Mouse (Mus musculus): ENCODE measurements around the gene Lmbr1l.
A peak's percentile ranks its signal among the peaks of the same experiment; 100 is the strongest.

Gene Lmbr1l

DNA sequence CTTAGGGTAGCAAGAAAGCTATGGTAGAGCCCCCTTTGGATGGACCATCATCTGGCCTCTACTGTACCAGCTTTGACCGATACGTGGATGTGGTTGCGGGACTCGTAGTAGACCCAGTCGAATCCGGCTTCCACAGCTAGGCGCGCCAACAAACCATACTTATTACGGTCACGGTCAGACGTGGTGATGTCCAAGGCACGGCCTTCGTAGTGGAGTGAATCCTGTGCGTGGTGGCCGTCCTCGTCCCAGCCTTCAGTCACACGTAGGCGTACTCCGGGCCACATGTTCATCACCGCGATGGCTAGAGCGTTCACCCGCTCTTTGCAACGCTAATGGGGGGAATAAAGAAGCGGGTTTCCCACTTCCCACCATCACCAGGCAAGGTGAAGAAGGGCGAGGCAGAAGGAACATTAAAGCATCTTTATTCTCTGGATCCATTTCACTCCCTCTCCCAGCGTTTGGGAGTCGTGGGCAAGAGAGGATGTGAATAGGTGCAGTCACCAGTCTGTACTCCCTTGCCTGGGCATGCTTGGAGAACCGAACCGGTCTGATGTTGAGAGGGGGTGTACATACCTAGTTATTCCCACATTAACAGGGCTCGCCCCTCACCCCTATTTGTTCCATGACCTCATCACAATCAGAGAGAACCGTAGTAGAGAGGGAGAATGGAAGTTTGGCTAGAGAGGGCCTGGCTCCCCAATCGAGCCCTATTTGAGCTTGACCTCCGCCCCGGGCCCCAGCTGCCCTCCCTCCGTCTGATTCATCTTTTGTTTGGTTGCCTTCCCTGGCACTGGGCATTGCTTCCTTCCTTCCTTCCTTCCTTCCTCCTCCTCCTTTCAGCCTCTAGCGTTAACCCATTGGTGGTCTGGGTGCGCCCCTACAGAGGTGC is 23.0 kb downstream of the Lmbr1l start:
- no peak for DNase-seq

DNA sequence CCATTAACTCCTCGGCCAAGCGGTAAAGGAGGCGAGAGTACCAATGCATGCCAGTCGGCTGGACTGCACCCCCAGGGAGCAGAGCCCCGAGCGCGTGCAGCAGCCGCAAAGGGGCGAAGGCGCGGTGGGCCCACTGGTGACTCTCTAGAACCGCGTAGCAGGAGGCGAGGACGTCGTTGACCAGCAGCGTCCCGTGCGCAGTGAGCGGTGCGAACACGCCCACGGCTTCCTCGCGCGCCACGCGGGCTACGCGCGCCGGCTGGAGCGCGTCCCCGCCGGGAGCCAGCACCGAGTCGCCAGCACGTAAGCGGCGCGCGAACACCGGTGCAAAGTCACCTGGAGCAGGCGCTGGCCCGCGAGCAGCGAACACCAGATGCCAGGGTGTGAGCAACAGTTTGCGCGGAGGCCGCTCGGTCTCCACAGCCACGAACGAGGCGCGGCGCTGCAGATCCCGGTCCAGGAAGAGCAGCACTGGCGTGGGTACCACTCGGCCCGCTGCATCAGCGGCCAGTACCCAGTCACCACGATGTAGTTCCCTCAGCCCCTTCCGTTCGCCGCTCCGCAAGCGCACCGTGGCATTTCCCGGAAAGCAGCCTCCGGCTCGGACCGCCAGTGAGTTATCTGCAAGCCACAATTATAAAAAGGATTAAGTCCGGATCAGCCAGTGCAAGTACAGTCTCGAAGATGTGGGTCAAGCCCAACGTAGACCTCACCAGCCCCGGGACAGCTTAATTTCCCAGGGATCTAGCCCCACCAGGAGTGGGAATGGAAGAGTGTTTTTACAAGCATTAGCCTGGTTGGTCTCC is 23.9 kb downstream of the Lmbr1l start, which contains the start of gene Rhebl1:
TSS of gene Rhebl1 (minus strand) at position 601 of the 806 bp plus-strand sequence.
- no peak for DNase-seq

DNA sequence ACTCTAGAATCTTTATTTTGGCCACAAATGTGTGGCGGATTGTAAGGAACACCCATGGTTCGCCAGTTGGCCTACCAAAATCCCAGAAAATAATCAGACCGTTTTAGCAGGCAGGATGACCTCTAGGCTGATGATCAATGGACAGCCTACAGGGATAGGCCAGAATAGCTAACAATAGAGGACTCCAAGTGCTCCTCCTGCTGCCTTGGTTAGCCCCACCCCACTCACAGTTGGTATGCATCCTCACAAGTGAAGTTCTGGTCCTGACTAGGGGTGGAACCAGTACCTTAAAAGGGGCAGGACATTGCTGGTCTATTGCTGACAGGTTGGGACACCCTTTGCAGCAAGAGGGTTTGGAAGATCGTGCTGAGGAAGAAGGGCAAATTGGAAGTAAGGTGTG is 25.0 kb downstream of the Lmbr1l start:
- DNase-seq: no peak

DNA sequence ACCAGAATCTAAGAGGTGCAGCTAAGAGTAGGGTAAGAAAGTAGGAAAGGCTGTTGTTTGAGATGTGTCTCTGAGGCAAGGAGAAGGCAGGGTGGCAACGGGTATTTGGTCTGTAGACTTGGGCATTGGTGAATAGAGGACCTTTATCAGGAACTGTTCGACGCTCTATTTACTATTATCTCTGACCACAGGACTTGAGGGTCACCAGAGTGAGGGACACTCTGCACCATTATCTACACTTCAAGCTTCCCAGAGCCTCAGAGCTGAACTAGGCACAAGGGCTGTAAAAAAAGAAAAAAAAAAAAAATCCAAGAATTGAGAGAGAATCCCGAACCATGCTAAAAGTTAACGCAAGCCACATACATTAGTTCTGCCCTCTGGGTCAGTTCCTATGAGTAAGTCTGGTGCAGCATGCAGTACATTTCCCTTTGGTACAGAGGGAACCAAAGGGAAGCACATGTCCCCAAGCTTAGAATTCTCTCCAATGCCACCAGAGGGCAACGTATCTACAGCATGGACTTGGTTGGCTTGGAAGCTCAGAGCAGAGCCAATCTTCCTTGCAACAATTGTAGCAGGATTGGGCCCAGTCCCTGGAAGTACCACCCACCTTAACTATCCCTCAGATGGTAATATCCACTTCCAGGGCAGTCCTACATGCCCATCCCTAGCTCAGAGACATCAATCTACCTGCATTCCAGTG is 26.0 kb downstream of the Lmbr1l start:
- DNase-seq: peak; percentile 75 to 83

DNA sequence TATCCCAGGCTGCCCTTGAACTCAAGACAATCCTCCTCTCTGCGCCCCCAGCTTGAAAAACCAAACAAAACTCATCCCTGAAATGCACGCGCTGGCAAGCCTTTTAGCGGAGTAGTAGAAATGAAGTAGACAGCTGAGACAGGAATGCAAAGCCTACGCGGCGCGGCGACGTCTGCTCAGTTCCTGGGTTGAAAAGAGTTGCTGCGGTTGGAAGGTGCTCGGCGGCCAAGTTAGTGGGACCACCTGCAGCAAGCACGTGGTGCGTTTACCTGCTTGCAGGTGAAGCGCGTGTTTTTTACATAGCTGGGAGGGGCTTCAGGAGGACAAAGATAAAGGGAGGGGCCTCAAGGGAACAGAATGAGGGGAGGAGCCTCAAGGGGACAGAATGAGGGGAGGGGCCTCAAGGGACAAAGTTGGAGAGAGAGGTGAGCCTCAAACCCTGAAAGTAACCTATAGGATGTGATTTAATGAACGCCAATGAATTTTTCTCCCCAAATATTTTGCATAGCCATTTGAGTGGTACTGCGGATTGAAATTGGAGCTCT is 26.8 kb downstream of the Lmbr1l start:
- DNase-seq: no peak

DNA sequence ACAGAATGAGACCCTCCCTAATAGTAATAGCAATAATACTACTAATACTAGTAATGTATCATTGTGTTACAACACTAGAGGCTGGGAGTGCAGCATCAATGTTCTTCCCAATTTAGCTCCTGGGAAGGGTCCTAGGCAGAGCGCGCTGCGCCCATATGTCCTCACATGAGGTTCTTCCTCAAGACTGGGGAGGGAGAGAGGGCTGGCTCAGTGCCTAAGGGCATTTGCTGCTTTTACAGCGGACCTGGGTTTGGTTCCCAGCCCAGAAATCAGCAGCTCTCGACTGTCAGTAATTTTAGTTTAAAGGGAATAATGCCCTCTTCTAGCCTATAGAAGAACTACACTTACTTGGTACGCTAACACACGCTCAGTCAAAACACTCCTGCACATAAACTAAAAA is 30.5 kb downstream of the Lmbr1l start:
- DNase-seq: no peak

DNA sequence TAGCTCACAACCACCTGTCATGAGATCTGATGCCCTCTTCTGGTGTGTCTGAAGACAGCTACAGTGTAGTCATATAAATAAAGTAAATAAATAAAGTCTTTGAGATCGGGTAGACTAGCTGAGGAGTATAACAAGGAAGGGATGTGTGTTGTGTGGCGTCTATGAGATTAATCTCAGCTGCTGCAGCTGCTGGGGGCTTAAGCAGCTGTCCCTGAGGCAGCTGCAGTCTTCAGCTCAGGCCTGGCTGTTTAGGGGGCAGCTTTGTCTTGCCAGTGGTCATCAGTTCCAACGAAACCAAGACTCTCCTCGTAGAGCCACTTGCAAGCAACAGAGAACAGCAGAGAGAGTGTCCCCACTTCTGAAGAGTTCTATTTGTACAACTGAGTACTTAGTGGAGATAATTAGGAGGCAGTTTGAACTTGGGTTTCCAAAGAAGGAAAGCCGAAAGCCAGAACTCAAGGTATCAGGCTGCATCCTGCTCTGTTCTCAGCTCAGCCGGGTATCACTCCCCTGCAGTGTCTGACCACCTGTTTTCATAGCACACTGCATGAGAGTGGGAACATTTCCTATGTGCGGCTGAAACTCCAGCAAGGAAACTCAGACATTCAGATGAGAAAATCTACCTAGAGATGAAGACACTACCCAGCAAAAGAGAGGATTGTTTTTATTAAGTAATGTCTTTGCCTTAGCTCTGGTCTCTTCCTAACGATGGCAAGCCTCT is 31.2 kb downstream of the Lmbr1l start:
- DNase-seq: no peak

DNA sequence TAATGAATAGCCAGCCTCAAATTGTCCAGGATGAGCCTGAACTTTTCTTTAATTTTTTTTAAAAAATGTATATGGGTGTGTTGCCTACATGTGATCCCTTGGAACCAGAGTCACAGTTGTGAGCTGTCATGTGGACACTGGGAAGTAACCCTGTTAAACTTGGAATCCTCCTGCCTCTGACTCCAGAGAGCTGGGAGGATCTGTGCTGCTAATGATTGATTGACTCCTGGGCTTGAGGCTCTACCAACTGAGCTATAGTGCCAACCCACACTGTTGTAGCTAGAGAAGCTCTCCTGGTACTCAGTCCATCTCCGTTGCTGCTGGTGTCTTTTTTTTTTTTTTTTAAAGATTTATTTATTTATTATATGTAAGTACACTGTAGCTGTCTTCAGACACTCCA is 33.9 kb downstream of the Lmbr1l start:
- DNase-seq: no peak

DNA sequence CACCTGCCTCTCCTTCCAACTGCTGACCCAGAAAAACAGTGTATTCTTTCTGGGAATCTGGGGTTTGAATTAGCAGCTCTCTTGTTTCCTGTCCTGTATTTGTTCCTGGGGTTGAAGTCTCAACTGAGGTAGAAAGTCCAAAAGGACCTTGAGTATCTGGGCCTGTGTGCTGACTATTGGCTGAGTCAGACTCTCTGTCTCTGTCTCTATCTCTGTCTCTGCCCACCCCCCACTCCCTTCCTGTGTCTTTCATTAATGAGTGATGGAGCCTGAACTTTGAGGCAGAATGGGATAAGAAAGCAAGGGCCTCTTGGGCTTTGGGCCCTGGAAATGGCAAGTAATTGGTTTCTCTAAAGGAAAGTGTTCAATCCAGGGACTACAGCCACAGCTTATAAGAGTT is 34.4 kb downstream of the Lmbr1l start:
- peak; percentile 78 to 86 for DNase-seq

DNA sequence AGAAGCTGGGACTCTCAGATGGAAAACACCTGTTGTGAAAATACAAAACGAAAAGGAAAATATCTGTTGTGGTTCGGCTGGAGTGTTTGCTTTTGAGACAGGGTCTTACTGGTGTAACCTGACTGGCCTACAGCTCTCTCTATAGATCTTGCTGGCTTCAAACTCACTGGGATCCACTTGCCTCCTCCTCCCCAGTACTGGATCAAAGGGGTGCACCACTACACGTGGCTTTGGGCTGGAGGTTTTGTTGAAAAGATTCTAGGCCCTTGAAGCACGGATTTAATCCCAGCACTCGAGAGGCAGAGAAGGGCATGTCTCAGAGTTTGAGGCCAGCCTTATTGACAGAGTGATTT is 36.4 kb downstream of the Lmbr1l start:
- no peak for DNase-seq

DNA sequence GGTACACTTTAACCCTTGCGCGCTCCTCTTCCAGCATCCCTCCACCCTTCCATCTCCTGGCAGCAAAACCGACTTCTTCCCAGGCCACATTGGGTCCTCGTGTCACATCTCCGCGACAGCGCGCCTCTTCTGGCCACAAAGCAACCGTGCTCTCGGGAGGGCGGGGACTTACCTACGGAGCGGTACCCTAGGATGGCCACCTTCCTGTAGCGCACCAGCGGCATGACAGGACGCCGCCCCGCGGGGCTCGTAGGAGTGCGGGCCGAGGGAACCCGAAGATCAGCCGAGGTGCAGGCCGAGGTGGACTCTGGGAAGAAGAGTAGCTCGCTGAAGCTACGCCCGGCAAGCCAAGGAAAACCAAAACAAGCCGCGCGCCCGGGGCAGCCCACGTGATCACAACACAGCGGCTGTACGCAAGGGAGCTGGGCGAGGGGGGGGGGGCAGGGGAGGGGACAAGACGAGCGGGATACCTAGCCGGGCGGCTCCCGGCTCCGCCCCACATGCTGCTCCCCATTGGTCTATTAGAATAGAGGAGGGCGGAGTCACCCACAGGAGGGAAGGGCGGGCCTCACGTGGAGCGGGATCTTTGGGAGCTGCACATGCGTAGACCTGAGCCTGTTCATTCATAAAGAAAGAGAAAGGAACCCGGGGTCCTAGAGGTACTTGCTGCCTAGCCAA is 36.9 kb downstream of the Lmbr1l start:
- peak; percentile 96 to 97 for DNase-seq

DNA sequence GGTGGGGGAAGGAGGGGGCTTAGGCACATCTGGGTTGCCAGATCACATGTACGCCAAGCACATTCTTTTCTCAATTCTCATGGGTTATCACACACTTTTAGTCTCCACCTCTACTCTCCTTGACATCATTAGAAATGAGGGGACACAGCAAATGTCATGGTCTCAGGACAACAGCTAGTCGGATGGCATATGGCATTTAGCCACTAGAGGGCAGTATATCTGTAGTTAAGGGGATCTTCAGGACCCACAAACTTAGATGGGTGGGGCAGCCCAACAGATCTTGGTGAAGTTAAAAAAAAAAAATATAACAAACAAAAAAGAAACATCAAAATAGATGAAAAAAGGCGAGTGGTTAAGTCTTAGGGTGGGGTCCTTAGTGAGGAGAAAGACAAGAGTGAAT is 40.7 kb downstream of the Lmbr1l start:
- DNase-seq: peak; percentile 63 to 69

DNA sequence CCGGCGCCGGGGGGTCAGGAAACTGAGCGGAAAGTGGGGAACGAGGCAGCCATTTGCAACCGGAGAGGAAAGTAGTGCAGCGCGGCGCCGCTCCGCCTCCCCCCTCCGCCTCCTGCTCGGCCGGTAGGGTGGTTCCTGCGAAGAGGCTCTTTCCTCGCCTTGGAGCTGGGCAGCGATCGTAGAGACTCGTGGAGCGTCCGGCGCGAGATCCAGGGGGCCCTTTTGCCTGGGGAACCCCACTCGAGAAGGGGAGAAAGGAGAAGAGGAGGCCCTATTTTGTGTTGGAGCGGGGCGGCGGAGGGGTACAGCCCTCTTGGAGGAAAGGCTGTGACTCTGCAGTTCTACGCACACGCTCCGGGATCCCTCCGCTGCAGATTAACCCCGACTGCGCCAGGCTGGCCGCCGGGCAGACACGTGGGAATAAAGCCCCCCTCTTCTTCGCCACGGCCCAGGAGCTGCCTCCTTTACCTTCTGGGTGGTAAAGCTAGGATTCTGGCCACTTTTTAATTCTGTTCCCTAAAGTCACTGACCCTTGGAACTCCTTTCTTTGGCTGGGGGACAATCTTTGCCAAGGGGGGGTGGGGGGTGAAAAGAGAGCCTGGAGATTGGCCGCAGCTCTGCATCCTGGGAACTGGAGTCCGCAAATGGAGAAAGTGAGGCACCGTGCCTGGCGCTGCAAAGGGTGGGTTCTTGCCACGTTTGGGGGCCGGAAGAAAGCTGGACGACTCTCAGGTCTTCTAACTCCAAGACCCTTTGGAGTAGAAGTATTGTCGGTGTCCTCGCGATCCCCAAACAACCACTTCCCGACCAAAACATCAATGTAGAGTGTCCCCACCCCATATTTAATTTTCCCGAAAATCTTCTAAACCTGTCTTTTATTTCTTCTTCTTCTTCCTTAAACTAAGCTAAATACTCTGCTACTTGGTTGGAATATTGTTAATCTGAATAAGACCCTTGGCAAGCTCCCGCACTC is 45.8 kb downstream of the Lmbr1l start:
- DNase-seq: peak; percentile 91 to 93

DNA sequence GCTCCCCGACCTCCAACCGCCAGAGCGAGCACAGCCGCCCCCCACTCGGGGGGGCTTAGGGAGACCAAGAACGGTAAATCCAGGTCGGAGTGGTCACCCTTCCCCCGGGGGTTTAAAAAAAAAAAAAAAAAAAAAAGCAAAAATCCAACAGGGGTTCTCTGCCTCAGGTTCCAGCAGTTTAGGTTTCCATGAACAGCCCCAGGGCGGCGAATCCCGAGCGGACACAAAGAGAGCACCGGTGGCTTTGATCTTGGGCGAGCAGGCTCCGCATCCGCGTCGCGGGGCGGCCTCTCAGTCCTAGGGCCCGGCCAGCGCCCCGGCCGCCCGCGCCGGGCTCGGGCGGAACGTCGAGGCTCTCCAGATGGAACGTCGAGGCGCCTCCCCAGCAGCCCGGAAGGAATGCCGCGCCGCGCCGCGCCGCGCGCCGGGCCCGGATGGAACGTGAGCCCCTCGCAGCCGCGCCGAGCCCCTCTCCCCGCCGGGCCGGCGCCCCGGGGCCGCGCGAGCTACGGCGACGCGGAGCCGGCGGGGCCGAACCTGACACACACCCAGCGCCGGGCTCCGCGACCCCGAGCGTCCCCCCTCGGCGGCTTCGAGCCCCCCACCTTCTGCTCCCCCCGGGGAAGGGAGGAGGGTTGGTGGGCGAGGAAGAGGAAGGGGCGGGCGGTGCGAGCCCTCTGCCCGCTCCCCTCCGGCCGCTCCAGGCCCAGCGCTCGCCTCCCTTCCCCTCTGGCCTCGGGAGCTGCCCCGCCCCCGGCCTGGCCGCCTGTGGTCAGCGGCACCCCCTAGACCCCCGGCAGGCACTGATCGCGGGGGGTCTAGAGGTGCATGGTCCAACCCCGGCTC is 46.7 kb downstream of the Lmbr1l start, which contains the start of gene Kmt2d:
TSS of gene Kmt2d (minus strand) at position 135 of the 846 bp plus-strand sequence.
- DNase-seq: no peak

DNA sequence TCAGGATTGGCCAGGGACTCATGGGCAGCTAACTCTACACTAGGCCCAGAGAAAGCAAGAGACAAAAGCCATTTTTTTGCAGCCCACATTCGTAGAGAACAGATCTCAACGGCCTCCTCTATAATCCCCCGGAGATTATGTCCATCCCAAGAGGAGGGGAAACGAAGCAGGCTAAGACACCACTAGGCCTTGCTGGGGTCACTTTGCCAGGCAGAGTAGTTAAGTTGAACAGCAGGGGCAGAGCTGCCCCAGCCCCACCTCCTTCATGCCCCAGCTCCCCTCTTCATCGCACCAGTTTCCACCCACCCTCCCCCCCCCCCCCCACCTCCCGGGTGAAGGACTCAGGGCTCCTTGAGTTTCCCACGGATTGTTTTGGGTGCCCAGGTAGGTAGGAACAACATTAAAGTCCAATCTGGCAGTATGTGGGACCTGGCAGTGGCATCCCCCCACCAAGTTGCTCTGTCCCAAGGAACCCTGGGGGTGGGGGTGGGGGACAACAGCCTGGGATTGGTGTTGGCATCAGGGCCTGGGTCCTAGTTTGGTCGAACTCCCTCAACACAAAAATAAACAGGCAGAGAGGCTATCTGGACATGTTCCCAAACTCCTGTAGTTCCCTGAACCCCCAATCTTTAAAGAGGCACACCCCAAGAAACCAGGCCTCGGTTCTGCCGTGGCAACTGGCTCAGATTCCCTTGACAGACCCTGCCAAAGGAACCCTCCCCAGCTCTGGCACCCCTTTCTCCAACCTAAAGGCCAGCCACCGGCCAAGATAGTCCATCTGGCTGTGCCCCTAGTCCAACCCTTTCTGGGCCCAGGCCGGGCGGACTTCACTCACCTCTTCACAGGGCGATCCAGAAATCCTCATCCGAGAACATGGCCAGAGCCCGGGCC is 47.6 kb downstream of the Lmbr1l start:
- peak; percentile 41 to 46 for DNase-seq

DNA sequence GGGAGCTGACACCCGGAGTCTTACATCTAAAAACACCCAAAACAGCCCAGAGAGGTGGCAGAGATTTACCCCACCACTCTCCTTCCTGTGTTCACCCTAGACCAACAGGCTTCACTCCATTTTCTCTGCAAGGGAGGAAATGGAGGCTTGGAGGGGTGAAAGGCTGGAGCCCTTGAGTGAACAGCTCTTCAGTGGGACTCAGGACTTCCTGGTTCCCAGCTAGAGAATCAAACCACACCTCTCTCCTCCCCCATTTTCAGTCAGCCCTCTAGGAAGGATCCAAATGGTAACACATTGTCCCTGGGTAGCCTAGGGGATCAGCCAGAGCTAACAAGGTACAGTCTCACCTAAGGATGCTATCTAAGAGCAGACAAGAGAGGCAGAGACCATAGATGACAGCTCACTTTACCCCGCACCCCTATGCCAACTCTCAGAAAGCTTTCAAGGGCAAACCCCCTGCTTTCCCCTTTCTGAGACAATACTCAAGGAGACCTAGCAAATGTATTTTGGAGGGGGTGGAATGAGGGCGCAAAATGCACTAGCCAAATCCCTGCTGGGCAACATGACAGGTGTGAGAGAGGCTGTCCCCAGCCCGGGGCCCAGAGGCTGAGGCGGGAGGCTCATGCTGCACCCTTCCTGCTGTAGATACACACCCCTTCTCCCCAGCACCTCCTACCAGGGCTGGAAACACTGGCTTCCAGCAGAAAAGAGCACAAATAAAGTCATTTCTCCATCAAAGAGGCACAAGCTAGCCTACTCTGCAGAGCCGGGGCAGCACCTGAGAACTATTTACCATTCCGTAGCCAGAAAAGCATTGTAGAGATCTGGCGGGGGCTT is 48.5 kb downstream of the Lmbr1l start:
- DNase-seq: no peak

DNA sequence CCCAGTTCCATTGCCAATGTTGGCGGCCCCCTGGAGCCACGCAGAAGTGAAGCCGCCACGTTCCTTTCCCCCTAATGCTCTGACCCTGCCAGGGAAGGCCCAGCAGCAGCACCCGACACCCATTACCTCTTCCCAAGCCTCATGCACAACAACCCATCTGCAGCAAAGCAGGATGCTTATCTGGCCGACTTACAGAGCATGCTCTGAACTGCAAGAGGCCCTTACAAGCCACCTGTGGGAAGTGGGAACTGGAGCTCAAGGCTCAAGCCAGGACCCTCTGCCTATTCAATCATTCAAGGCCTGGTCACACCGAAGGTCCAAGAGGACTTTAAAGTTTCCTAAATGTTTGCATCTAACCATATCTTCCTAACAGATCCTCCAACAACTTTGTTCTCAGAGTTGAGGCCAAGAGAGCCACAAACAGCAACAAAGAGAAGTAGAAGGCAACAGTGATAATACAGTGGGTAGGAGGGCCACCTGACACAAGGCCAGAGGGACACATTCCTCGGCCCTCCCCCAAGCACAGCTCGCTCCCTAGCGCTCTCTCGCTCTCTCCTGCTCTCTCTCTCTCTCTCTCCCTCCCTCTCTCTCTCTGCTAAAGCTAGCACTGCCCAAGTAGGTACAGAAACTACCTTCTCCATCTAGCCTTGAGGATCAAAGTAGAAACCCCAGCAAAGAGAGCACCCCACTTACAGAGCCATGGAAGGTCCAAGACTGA is 49.5 kb downstream of the Lmbr1l start:
- DNase-seq: no peak

All from kidney, adult 8-10 months (tissue).